Mouse (Mus musculus) gastrocnemius, postnatal 10 days (tissue): ENCODE data around the gene Igsf9. TPM values are rescaled to one million over a fixed set of nuclear protein-coding genes. Genes with fewer than 3 reads are reported as not detected.

Source experiments
- DNase-seq: peaks from one replicate; pipeline ENCODE4 v3.0.0; 2021; ENCODE audit warnings: mixed read lengths
- total RNA-seq, 2 experiments: library from RNA; stranded (reverse); gene quantifications; 2 replicates each; pipeline ENCODE4 v1.2.3; 2021

The Igsf9 gene
- total RNA-seq, 2 experiments from 2014 or later, result 0.56 to 0.86 TPM

DNA sequence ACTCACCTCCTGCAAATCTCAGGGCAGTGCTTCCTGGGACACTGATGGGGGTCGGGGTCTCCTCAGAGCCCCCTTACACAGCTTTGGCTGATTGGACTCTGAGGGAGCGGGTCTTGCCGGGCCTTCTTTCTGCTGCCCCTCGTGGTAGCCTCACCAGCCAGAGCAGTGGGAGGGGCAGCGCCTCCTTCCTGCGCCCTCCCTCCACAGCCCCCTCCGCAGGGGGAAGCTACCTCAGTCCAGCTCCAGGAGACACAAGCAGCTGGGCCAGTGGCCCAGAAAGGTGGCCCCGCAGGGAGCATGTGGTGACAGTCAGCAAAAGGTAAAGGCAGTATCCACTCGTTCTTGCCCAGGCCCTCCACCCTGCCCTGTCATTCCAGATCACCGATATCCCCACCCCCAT lies 15.8 kb downstream of the Igsf9 start:
- no peak for DNase-seq

DNA sequence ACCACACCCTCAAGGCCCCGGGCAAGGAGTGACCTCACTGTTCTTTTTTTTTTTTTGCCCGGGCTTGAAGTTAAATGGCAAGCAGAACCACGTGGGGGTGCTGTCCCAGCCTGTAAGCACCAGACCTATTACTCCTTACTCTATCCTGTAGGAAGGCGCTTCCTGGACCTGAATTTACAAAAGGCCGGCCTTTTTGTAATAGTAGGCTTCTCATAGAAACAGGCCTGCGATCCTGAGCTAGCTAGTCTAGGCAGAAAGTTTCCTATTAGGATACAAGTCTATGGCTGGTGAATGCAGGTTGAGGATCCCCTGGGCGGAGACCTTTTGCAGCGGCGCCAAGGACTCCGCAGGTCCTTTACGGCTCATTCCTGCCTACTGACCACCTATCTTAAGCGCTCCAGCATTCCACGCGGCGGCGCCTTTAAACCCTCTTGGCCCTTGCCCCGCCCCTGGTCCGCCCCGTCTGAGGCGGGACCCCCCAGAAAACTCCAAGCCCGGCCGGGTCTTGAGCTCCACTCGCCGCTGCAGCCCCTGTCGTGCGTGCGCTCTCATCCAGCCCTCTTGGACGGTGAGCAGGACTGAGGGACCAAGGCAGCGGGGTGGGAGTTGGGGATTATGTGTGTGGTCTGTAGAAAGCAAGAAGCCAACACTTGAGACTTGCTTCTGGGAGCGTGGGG lies 18.3 kb downstream of the Igsf9 start, which contains the start of gene Tagln2:
TSS of gene Tagln2 (plus strand) at position 283 of the 677 bp plus-strand sequence.
- DNase-seq, result peak; percentile 83

DNA sequence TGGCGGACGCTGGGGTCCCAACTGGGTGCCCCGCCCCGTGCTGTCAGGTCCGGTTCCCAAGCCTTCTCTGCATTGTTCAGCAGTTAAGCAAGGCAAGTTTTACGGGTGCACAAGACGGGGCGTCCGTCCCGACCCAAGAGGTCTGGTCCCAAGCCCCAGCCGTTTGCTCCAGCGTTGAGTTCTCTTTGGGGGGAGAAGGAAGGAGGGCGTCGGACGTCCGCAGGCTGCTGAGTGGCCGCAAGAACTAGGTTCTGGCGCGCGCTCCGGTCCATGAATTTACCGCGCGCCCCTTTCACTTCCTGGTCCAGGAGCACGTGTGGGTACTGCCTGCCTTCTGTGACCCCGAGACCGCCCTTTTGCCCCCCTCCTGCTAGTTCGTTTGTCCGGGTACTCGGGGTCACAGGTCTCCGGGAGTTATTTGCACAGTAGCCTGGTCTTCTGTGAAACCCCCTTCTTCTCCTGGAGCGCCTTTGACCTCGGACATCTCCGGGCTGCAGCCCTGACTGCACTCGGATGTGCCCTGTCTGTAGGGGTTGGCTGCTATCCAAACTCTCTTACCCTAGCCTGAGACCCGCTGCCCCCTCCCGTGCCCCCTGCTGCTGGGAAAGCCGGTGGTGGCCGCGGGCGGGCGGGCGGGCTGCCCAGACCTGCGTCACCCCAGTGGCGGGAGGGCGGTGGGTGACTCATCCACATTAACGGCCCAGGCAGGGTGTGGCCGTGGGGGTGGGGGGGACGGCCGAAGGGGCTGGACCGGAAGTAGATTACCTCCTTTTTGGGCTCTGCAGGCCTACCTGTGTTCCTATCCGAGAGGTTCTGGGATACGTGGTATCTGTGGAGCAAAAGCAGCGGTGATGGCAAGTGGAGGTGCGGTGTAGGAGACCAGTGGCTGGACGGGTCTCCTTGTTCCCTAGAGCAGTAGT lies 19.1 kb downstream of the Igsf9 start:
- DNase-seq, result peak; percentile 68

GRCm38 (mm10) chr1:172501371-172502144 lies 20.0 kb downstream of the Igsf9 start:
- DNase-seq, result peak; percentile 58

- DNase-seq, result no peak
These were observed 20.8 kb downstream of the Igsf9 start for GRCm38 (mm10) chr1:172502145-172503110.

DNA sequence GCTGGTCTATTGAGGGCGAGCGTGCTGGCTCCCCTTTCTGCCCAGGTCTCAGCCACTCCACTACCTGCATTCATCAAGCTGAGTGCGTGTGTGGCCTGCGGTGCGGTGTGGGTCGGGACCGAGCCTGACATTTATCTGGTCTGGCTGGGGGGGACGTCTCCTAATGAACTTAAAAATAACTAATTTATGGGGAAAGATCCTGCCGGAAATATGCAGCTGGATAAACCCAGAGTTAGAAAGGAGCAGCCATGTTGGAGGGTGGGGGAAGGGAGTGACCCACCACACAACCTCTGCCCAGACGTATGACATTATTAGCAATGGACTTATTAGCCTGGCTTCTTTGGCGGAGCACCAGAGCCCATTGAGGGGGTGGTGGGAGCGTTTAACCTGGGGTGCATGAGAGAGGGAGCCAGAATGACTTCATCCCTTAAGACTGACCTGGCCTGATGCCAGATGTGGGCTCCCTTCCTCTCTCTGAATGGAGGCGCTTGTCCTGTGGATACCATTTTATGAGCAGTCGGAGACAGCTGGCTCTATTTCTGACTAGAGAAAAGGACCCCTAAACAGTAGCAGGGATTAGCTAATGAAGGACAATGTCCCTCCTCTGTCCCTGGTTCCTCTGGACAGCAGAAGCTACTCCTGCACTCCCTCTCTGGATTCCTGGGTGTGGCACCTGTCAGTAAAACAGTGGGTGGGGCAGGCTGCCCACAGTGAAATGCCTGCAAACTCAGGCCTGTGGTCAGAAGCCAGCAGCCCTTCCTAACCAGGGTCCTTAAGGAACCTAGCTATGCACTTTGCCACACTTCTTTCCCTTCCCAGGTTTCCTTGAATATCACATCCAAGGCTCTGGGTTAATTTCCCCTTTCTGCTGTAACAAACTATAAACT lies 21.8 kb downstream of the Igsf9 start:
- peak; percentile 61 for DNase-seq

DNA sequence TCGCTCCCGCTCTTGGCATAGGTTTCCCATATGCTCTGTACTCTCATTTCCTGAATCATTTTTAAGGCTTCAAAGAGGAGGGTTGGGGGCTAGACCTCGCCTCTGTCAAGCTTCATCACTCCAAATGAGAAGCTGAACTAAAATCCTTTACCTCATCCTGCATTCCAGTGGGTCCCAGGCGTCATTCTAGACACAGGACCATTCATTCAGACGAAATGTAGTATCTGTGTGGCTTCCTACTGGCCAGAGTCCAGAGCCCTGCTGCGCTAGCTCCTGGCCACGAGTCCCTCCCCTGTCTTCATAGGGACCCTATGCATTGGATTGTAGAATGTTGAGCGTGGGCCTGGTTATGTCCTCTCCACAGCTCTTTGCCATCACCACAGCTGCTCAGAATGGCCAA lies 23.2 kb downstream of the Igsf9 start:
- no peak for DNase-seq

GRCm38 (mm10) chr1:172507001-172507400 lies 25.4 kb downstream of the Igsf9 start:
- DNase-seq, result no peak

DNA sequence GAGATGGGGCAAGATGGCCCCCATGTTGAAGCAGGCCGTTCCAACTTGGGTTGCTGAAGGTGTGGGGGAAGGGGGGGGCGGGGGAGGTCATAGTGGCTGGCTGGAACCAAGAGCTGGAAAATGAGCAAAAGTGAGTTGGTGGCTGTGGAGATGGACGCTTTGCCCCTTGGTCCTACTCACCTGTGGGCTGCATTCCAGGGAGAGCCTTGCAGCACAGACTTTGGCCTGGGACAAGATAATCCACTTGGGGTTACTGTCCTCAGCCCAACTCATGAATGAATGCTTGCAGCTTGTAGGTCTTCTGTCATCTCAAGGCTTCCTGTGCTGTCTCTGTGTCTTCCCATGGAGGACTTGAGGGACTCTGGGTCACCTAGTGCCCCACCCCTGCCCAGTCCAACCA lies 26.1 kb downstream of the Igsf9 start:
- DNase-seq, result no peak

GRCm38 (mm10) chr1:172508172-172508571 lies 26.6 kb downstream of the Igsf9 start:
- no peak for DNase-seq

- DNase-seq, result no peak
These were observed 27.6 kb downstream of the Igsf9 start for GRCm38 (mm10) chr1:172509235-172509634.

DNA sequence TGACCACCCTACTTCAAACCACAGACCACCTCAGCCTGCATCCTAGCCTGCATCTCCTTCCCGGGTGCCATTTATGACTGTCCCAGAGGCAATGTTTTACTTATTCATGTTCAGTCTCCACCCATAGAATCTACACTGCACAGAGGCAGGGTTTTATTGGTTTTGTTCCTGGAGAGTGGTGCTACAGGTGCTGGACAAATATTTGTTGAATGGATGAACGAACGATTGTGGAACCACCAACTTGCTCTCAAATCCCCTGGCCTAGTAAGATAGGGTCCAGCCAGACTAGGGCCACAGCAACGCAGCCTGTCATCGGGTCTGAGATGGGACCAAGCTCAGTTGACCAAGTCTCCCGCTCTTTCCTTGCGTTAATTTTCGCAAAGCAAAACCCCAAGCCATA lies 28.4 kb downstream of the Igsf9 start:
- DNase-seq, result no peak

DNA sequence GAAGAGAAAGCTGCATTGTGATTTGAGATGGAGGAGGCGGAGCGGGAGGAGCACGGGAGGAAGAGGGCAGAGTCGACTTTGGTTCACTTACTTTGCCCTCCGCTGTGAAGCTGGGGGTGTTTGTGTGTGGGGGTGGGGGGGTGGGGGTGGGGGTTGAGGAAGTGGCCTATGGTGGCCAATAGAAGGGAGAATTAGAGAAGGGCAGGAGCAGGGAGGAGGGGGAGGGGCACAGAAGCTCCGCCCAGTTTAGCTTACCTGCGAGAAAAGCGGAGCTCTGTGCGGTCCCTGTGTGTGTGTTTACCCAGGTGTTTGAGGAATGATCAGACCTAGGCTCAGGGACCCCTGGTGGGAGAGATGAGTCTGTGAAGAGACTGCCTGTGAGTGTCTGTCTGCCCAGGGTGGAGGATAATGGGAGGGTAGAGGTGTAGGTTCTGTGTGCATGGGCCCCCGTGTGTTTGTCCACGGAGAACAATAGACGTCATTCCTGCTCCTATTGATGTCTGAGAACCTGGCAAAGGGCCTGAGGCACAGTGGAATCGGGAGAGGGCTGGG lies 28.9 kb downstream of the Igsf9 start:
- DNase-seq, result no peak

DNA sequence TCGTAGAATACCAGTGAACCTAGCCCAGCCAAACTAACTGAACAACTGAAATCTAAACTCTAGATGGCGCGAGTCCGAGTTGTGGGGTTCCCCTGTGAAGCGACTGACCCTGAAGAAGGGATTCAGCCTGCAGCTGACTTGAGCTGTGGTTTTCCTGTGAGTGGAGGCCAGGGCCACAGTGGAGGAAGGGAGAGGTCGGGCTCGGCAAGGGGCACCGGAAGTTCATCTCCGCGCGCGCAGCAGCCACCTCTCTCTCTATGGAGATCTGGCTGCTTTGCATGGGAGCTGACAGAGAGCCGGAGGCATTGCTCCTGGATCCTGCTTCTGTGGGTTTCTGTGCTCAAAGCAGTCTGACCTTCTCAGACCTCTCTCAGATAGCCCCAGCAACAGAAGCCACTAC lies 31.4 kb downstream of the Igsf9 start:
- peak; percentile 43 for DNase-seq

DNA sequence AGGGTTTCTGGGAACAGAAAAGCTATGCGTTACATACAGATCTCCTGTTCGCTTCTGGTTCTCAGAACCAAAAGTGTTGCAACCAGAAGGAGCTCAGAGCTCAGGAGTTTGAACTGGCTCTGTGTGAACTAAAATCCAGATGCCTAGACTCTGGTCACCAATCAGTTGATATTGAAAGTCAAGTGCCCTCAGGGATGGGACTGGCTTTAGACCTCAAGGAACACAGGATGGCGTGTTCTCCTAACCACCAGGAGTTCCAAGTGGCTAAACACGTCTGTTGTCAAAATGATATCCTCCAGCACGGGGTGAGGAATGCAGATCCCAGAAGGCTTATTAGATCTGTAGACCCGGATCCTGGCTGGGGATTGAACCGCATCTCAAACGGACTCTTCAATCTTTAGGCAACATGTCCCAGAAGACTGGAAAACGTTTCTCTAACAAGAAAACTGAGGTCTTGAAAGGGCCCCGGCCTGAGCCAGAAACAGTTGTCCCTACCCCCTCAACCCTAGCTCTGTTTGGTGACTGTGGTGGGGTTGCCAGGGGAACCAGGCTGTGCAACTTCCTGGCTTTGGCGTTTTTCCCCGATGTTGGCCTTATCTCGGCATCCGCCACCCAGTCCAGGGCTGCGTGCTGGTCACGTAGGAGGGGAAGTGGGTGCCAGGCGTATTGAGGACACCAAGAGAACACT lies 32.1 kb downstream of the Igsf9 start:
- DNase-seq, result no peak

DNA sequence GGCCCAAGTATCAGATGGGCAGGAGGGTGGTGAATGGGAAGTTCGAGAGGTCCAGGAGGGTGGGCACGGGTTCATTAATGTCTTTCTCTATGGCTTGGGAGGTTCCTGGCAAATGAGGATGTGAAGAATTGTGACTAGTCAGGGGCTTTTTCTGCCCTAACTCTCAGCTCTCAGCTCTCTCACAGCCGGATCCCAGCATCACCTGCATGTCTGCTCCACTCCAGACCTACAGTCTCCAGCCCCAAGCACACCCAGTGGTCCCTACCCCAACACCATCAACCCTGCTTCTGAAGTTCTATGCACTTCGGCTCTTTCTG lies 32.6 kb downstream of the Igsf9 start:
- DNase-seq, result no peak

- no peak for DNase-seq
These were observed 33.1 kb downstream of the Igsf9 start for GRCm38 (mm10) chr1:172514551-172515268.

GRCm38 (mm10) chr1:172515396-172515795 lies 33.8 kb downstream of the Igsf9 start:
- DNase-seq, result no peak

- DNase-seq, result no peak
These were observed 36.4 kb downstream of the Igsf9 start for GRCm38 (mm10) chr1:172518013-172518412.
